Mouse (Mus musculus) left cerebral cortex, adult 9 months (tissue): Measurements from ENCODE around the gene Lgsn.

ENCODE experiments used
- DNase-seq, 2 experiments: peaks; one replicate each; pipeline ENCODE4 v3.0.0; 2022; ENCODE audit warnings: low spot score in 2 of 2

Lgsn gene

GRCm38 (mm10) chr1:31214831-31215230 is 38.6 kb downstream of the Lgsn start:
- no peak for DNase-seq

GRCm38 (mm10) chr1:31220599-31221250 is 44.5 kb downstream of the Lgsn start:
- no peak for DNase-seq

- no peak for DNase-seq
These were observed 46.4 kb downstream of the Lgsn start, which contains the start of the genes 4931428L18Rik and Pih1d3 for GRCm38 (mm10) chr1:31222564-31222963. TSS of gene 4931428L18Rik (minus strand) at chr1:31222684. TSS of gene Pih1d3 (plus strand) at chr1:31222838.

GRCm38 (mm10) chr1:31233319-31234036 is 57.3 kb downstream of the Lgsn start:
- peak; percentile 2 to 30 for DNase-seq
